Mouse (Mus musculus) kidney, adult 2 months (tissue): ENCODE measurements at regions not wholly inside any gene's neighbourhood (a gene's known extent, or its start where the extent isn't known, plus 50 kb on each side); places are given as distances from the start of the nearest gene placed in this dataset.

ENCODE experiments used
- CTCF ChIP-seq: fragments of 200-500 bp; conservative IDR thresholded peaks from 2 replicates; pipeline ENCODE4 v1.5.1; 2011; ENCODE audit warnings: low read depth, mild to moderate bottlenecking, control low read depth, low read length, moderate library complexity, mixed read lengths; ENCODE audit not compliant: insufficient read depth, insufficient read length
- POLR2A ChIP-seq: fragments of 200-500 bp; IDR thresholded peaks from one replicate; pipeline ENCODE4 v1.6.1; 2011; ENCODE audit warnings: low read depth, low read length, control low read depth

DNA sequence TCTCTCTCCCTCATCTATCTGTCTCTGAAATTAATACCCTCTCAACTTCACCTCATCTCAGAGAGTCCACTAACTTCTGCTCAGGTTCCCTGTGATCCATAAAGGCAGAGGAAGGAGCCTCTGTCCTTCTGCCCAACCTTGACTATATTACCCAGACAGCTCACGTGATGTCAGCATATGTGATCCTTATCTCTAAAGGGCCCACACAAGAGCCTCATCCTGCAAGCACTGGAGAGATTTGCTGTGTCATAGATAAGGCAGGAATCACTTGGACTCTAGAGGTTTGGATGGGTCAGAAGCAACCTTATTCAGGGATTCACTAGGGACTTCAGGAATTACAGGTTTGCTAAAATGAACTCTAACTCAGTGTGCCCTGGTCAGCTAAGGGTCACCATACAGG, 315.3 kb upstream of the Kdm8 start:
- TF ChIP-seq CTCF (no peak), POLR2A (no peak)
